Mouse (Mus musculus): ENCODE measurements at regions not wholly inside any gene's neighbourhood (a gene's known extent, or its start where the extent isn't known, plus 50 kb on each side); places are given as distances from the start of the nearest gene placed in this dataset.

DNA sequence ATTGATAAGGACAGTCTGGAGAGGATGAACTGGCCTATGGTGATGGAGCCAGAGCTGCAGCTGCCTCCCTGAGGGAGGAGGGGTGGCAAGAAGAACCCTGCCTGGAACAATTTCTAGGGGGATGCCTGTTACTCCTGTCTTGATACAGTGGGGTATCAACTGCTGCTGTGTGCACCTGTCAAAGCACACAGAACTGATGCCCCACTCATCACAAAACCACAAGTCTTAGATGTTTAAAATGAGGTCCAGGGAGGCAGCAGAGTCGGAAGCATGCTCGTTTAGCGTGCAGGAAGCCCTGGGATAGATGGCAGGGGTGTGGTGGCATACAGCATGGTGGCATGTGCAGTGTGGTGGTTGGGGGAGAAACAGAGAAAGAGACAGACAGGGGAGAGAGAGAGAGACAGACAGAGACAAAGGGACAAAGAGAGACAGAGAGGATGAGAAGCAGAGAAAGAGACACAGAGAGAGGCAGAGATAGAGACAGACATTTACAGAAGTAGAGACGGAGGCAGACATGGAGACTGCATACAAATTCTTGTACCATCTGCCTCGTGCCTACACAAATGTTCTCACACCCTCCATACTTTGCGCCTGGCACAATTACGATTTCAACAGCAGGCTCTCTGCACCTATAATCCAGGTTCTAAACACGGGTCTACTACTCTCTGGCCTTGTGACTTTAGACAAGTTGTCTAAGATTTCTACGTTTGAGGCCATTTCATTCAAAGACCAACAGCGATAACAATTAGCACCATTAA is 242.6 kb downstream of the Cbln4 start:
- TF ChIP-seq POLR2A (IDR thresholded peaks at IDR 0.05; ENCODE audit: low read depth, low read length), result no peak
- no peak for TF ChIP-seq CTCF (IDR thresholded peaks at IDR 0.05; ENCODE audit: borderline replicate concordance, insufficient read depth, low read length)
